Mouse (Mus musculus): ENCODE data around the gene Shroom3. TPM values are rescaled to one million over a fixed set of nuclear protein-coding genes. Genes with fewer than 3 reads are reported as not detected.

The Shroom3 gene
- total and polyA plus RNA-seq, 3 experiments = 0.04 to 0.11 TPM; not detected in 1

GRCm38 (mm10) chr5:92841474-92841873 lies 158.2 kb downstream of the Shroom3 start:
- dilution Hi-C loops (cut with MboI; ENCODE audit: extremely low pct_ligation_motif_present, extremely low pct_unique_long_range_greater_than_20kb, low sequenced_read_pairs) (no loop called here), in situ Hi-C loops (cut with MboI; ENCODE audit: low pct_ligation_motif_present, low pct_unique_long_range_greater_than_20kb, low sequenced_read_pairs) (no loop called here)
- no peak for DNase-seq (ENCODE audit: extremely low read depth)
- H3K27me3 ChIP-seq (replicated peaks) = no peaks in the 10 kb centered on the region
- H3K9me3 ChIP-seq (replicated peaks; ENCODE audit: low read length) = no peaks in the 10 kb centered on the region
- TF ChIP-seq MYC (IDR thresholded peaks at IDR 0.05; ENCODE audit: low read depth, low read length) = no peak
- no peak overlapping the region for H3K27ac ChIP-seq (ENCODE audit: insufficient read depth, low read depth)
- H3K4me2 ChIP-seq (ENCODE audit: insufficient read depth, low read depth, poor library complexity, severe bottlenecking) = no peak overlapping the region
- no peaks in the 10 kb centered on the region for H3K36me3 ChIP-seq (replicated peaks in 1 of 2; ENCODE audit: control insufficient read depth in 1 of 2, insufficient read depth in 1 of 2, low read length in 1 of 2)
- no peak overlapping the region for H3K9ac ChIP-seq (ENCODE audit: insufficient read depth, low read depth)
- H3K4me3 ChIP-seq (replicated peaks in 1 of 3; ENCODE audit: low read depth in 2 of 3, low read length in 2 of 3, poor library complexity in 1 of 3) = no peak overlapping the region
- no peaks in the 10 kb centered on the region for H3K4me1 ChIP-seq (ENCODE audit: control insufficient read depth in 1 of 2, insufficient read depth in 2 of 2)
- H3K79me2 ChIP-seq (replicated peaks; ENCODE audit: control insufficient read depth, extremely low read depth, insufficient read depth, poor library complexity, severe bottlenecking) = no peaks in the 10 kb centered on the region

- no peak overlapping the region for H3K27ac ChIP-seq (ENCODE audit: insufficient read depth, low read depth)
- no peaks in the 10 kb centered on the region for H3K36me3 ChIP-seq (replicated peaks in 1 of 2; ENCODE audit: control insufficient read depth in 1 of 2, insufficient read depth in 1 of 2, low read length in 1 of 2)
- DNase-seq (ENCODE audit: extremely low read depth) = no peak
- H3K9ac ChIP-seq (ENCODE audit: insufficient read depth, low read depth) = no peak overlapping the region
- no peaks in the 10 kb centered on the region for H3K27me3 ChIP-seq (replicated peaks)
- H3K79me2 ChIP-seq (replicated peaks; ENCODE audit: control insufficient read depth, extremely low read depth, insufficient read depth, poor library complexity, severe bottlenecking) = no peaks in the 10 kb centered on the region
- dilution Hi-C loops (cut with MboI; ENCODE audit: extremely low pct_ligation_motif_present, extremely low pct_unique_long_range_greater_than_20kb, low sequenced_read_pairs) = no loop called here
- no peaks in the 10 kb centered on the region for H3K4me1 ChIP-seq (ENCODE audit: control insufficient read depth in 1 of 2, insufficient read depth in 2 of 2)
- H3K9me3 ChIP-seq (replicated peaks; ENCODE audit: low read length) = no peaks in the 10 kb centered on the region
- H3K4me2 ChIP-seq (ENCODE audit: insufficient read depth, low read depth, poor library complexity, severe bottlenecking) = no peak overlapping the region
- no peak overlapping the region for H3K4me3 ChIP-seq (replicated peaks in 1 of 3; ENCODE audit: low read depth in 2 of 3, low read length in 2 of 3, poor library complexity in 1 of 3)
- in situ Hi-C loops (cut with MboI; ENCODE audit: low pct_ligation_motif_present, low pct_unique_long_range_greater_than_20kb, low sequenced_read_pairs) = no loop called here
- TF ChIP-seq CHD2 (IDR thresholded peaks at IDR 0.05; ENCODE audit: low read length) (no peak), TCF12 (IDR thresholded peaks at IDR 0.05; ENCODE audit: low read depth, low read length) (no peak), ETS1 (conservative IDR thresholded peaks at IDR 0.05; ENCODE audit: low read depth, low read length) (no peak), RCOR1 (conservative IDR thresholded peaks at IDR 0.05; ENCODE audit: low read depth, low read length) (no peak), MAX (IDR thresholded peaks at IDR 0.05; ENCODE audit: low read length) (no peak), SIN3A (IDR thresholded peaks at IDR 0.05; ENCODE audit: low read length) (no peak), RAD21 (IDR thresholded peaks at IDR 0.05; ENCODE audit: low read depth, low read length) (no peak), TBP (conservative IDR thresholded peaks at IDR 0.05; ENCODE audit: low read depth, low read length) (no peak), ELF1 (IDR thresholded peaks at IDR 0.05; ENCODE audit: low read depth, low read length) (no peak), IRF4 (IDR thresholded peaks at IDR 0.05; ENCODE audit: low read depth, low read length) (no peak), ZC3H11A (IDR thresholded peaks at IDR 0.05; ENCODE audit: low read depth, low read length) (no peak), BHLHE40 (IDR thresholded peaks at IDR 0.05; ENCODE audit: low read depth, low read length) (no peak), ZMIZ1 (IDR thresholded peaks at IDR 0.05; ENCODE audit: low read depth, low read length) (no peak), ZKSCAN1 (IDR thresholded peaks at IDR 0.05; ENCODE audit: borderline replicate concordance, low read depth, low read length) (no peak), MXI1 (IDR thresholded peaks at IDR 0.05; ENCODE audit: low read depth, low read length) (no peak), EP300 (IDR thresholded peaks at IDR 0.05; ENCODE audit: low read length) (no peak)
Measured at GRCm38 (mm10) chr5:92842417-92842816, 159.2 kb downstream of the Shroom3 start.
